18 mouse cellular contexts compared by ENCODE assay signal in genomic region chr11:101901309-101901708, GRCm38 (mm10). TPM values are rescaled to one million over a fixed set of nuclear protein-coding genes. Genes with fewer than 3 reads are reported as not detected.
DNase-seq lines count a peak whose midpoint lies in the region; ATAC-seq and TF ChIP-seq lines count a peak whose summit lies in the region.
"Had no signal": no experiment of that assay in that cellular context is flagged by ENCODE, and none has a peak within 500 bp of the region (broad histone marks: within the 10 kb centered on the region; RNA-seq: fewer than 3 reads in every experiment).

No protein-coding gene starts in this region.

- H3K9ac ChIP-seq in kidney, embryonic 15.5 days: no peak overlapping the region
- H3K9ac ChIP-seq in lung, embryonic 14.5 days: no peak overlapping the region
- no peak overlapping the region for H3K9ac ChIP-seq in embryonic facial prominence, embryonic 15.5 days
- H3K9ac ChIP-seq: embryonic facial prominence, embryonic 13.5 days; liver, postnatal 0 days; midbrain, embryonic 12.5 days had no signal

- 11% methylated on average over 8 of the region's 8 CpGs for WGBS in kidney, embryonic 15.5 days
- 30% methylated on average over 8 of the region's 8 CpGs for WGBS in lung, embryonic 14.5 days
- WGBS in embryonic facial prominence, embryonic 15.5 days: 73% methylated on average over 8 of the region's 8 CpGs

- no peak overlapping the region for H3K4me3 ChIP-seq in kidney, embryonic 15.5 days (replicated peaks)
- no peak overlapping the region for H3K4me3 ChIP-seq in lung, embryonic 14.5 days (ENCODE audit: low read depth, low read length)
- no peak overlapping the region for H3K4me3 ChIP-seq in embryonic facial prominence, embryonic 15.5 days (replicated peaks)
- H3K4me3 ChIP-seq: embryonic facial prominence, embryonic 13.5 days; heart, embryonic 10.5 days; midbrain, embryonic 12.5 days had no signal

- TF ChIP-seq CTCF in lung, embryonic 14.5 days (IDR thresholded peaks at IDR 0.05; ENCODE audit: low read depth): no peak

- H3K4me1 ChIP-seq in kidney, embryonic 15.5 days: peaks cover 44% of the 10 kb centered on the region
- peaks cover 26% of the 10 kb centered on the region for H3K4me1 ChIP-seq in lung, embryonic 14.5 days (ENCODE audit: insufficient read depth)
- H3K4me1 ChIP-seq in embryonic facial prominence, embryonic 15.5 days: peaks cover 10% of the 10 kb centered on the region

- no peak for DNase-seq in kidney, adult 9 months
- DNase-seq in lung, embryonic 14.5 days: peak; percentile 85
- DNase-seq in lung, adult 18-20 months: no peak
- DNase-seq in forelimb bud, embryonic 11.5 days (ENCODE audit: low read depth, low spot score): peak; percentile 62
- no peak for DNase-seq in ovary, adult 18-20 months (ENCODE audit: low spot score)
- DNase-seq: adrenal gland, adult 8-10 months; cerebellum, adult 11-12 months; cerebellum, postnatal 10 days; layer of hippocampus, adult 9-11 months; liver, postnatal 0 days; right cerebral cortex, postnatal 14 days had no signal

- H3K27me3 ChIP-seq in kidney, embryonic 15.5 days: peaks cover 23% of the 10 kb centered on the region
- no peaks in the 10 kb centered on the region for H3K27me3 ChIP-seq in lung, embryonic 14.5 days (ENCODE audit: insufficient read depth, low read length)
- H3K27me3 ChIP-seq in embryonic facial prominence, embryonic 15.5 days: no peaks in the 10 kb centered on the region
- H3K27me3 ChIP-seq: embryonic facial prominence, embryonic 13.5 days had no signal

- no peaks in the 10 kb centered on the region for H3K36me3 ChIP-seq in kidney, embryonic 15.5 days
- H3K36me3 ChIP-seq in lung, embryonic 14.5 days (ENCODE audit: insufficient read depth): no peaks in the 10 kb centered on the region
- H3K36me3 ChIP-seq in embryonic facial prominence, embryonic 15.5 days: no peaks in the 10 kb centered on the region
- H3K36me3 ChIP-seq: embryonic facial prominence, embryonic 13.5 days; heart, embryonic 10.5 days; midbrain, embryonic 12.5 days had no signal

- peak; percentile 34; the same call in 1 of the 2 replicates for ATAC-seq in kidney, embryonic 15.5 days (replicated peaks; ENCODE audit: low FRiP score)
- peak; percentile 58 for ATAC-seq in lung, embryonic 14.5 days (ENCODE audit: insufficient read depth)
- peak; percentile 70; the same call in 1 of the 2 replicates for ATAC-seq in embryonic facial prominence, embryonic 15.5 days (ENCODE audit: insufficient number of reproducible peaks, low FRiP score, low TSS enrichment, low read depth)
- ATAC-seq: forebrain, embryonic 14.5 days; liver, postnatal 0 days had no signal

- peak overlapping the region; percentile 70 for H3K27ac ChIP-seq in kidney, embryonic 15.5 days
- H3K27ac ChIP-seq in lung, embryonic 14.5 days (ENCODE audit: low read depth): peak overlapping the region; percentile 66
- H3K27ac ChIP-seq in embryonic facial prominence, embryonic 15.5 days (replicated peaks): no peak overlapping the region
- H3K27ac ChIP-seq: embryonic facial prominence, embryonic 13.5 days; heart, embryonic 10.5 days; midbrain, embryonic 12.5 days had no signal

- no peak overlapping the region for H3K4me2 ChIP-seq in kidney, embryonic 15.5 days
- no peak overlapping the region for H3K4me2 ChIP-seq in lung, embryonic 14.5 days
- H3K4me2 ChIP-seq in embryonic facial prominence, embryonic 15.5 days (replicated peaks): no peak overlapping the region
- H3K4me2 ChIP-seq: embryonic facial prominence, embryonic 13.5 days; liver, embryonic 11.5 days; midbrain, embryonic 12.5 days had no signal

- H3K9me3 ChIP-seq in kidney, embryonic 15.5 days (replicated peaks): no peaks in the 10 kb centered on the region; the same call in 1 of the 2 replicates
- no peaks in the 10 kb centered on the region for H3K9me3 ChIP-seq in lung, embryonic 14.5 days (ENCODE audit: low read depth, low read length)
- H3K9me3 ChIP-seq in embryonic facial prominence, embryonic 15.5 days (replicated peaks): no peaks in the 10 kb centered on the region
- H3K9me3 ChIP-seq: embryonic facial prominence, embryonic 13.5 days; midbrain, embryonic 12.5 days had no signal

RNA-seq across cellular contexts. Expression of gene Meox1, which starts 7.1 kb away (rescaled TPM):
- 13.6 and 15.4 TPM in 2 replicates for polyA plus RNA-seq in kidney, embryonic 15.5 days (2015; fragmentation: Nextera tagmentation; extraction: Ambion mirVana)
- 7.9 and 9.3 TPM in 2 replicates for polyA plus RNA-seq in lung, embryonic 14.5 days (2014; fragmentation: Nextera tagmentation; extraction: Ambion mirVana)
- 11.1 and 12.3 TPM in 2 replicates for polyA plus RNA-seq in embryonic facial prominence, embryonic 15.5 days (2015; fragmentation: Nextera tagmentation; extraction: Ambion mirVana)

Comparison
In these comparisons a context has a peak if more than half of its experiments do, and no peak if none do; other contexts are left out.
1. DNase-seq: peak in lung, embryonic 14.5 days (single experiment) and forelimb bud, embryonic 11.5 days (single experiment); none in kidney, adult 9 months (single experiment), lung, adult 18-20 months (0 of 2) and ovary, adult 18-20 months (single experiment).
2. Peak in every context shown above with its lines, with median percentiles within 50 percentile points of each other: ATAC-seq.